Mouse (Mus musculus): ENCODE data around the gene Nfrkb. TPM values are rescaled to one million over a fixed set of nuclear protein-coding genes. Genes with fewer than 3 reads are reported as not detected.

Gene Nfrkb
- polyA plus RNA-seq, 1 experiment from 2014 or later, result 23.1 TPM

- no peak for DNase-seq (ENCODE audit: low spot score)
- no peaks in the 10 kb centered on the region; the same call in 1 of the 2 replicates for H3K9me3 ChIP-seq (replicated peaks)
- no peak overlapping the region for H3K4me3 ChIP-seq
- no peak overlapping the region for H3K27ac ChIP-seq
- no peaks in the 10 kb centered on the region for H3K27me3 ChIP-seq (ENCODE audit: low read depth, poor library complexity, severe bottlenecking)
- WGBS, result 84% methylated on average over 7 of the region's 7 CpGs
- H3K36me3 ChIP-seq, result no peaks in the 10 kb centered on the region
- no peaks in the 10 kb centered on the region; the same call in 1 of the 2 replicates for H3K4me1 ChIP-seq
Observed at GRCm38 (mm10) chr9:31432336-31432975, 46.5 kb downstream of the Nfrkb start.

- DNase-seq (ENCODE audit: low spot score), result no peak
- no peak overlapping the region for H3K27ac ChIP-seq
- no peaks in the 10 kb centered on the region for H3K27me3 ChIP-seq (ENCODE audit: low read depth, poor library complexity, severe bottlenecking)
- no peaks in the 10 kb centered on the region; the same call in 1 of the 2 replicates for H3K4me1 ChIP-seq
- H3K36me3 ChIP-seq, result no peaks in the 10 kb centered on the region
- no peak overlapping the region for H3K4me3 ChIP-seq
- WGBS, result 86% methylated on average over 3 of the region's 3 CpGs
- no peaks in the 10 kb centered on the region; the same call in 1 of the 2 replicates for H3K9me3 ChIP-seq (replicated peaks)
Observed at GRCm38 (mm10) chr9:31433431-31433830, 47.4 kb downstream of the Nfrkb start.

DNA sequence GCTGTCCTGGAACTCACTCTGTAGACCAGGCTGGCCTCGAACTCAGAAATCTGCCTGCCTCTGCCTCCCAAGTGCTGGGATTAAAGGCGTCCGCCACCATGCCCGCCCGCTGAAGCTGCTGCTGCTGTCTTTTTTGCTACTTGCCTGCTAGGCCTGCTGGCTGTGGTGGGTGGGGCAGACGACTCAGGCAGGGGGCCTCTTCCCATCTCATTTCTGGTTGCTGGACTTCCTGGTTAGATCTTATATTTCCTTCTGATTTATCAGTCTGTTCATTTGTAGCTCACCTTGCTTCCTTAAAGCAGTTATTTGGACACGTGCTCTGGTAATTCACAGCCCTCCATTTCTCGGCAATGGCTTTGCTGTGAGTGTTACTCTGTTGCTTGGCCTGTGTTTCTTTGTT lies 49.4 kb downstream of the Nfrkb start:
- no peak for DNase-seq (ENCODE audit: low spot score)
- H3K27ac ChIP-seq, result no peak overlapping the region
- no peaks in the 10 kb centered on the region for H3K36me3 ChIP-seq
- WGBS, result 90% methylated on average over 8 of the region's 8 CpGs
- no peaks in the 10 kb centered on the region; the same call in 1 of the 2 replicates for H3K9me3 ChIP-seq (replicated peaks)
- no peak overlapping the region for H3K4me3 ChIP-seq
- H3K4me1 ChIP-seq, result no peaks in the 10 kb centered on the region; the same call in 1 of the 2 replicates
- no peaks in the 10 kb centered on the region for H3K27me3 ChIP-seq (ENCODE audit: low read depth, poor library complexity, severe bottlenecking)

- H3K27me3 ChIP-seq (ENCODE audit: low read depth, poor library complexity, severe bottlenecking), result no peaks in the 10 kb centered on the region
- no peak overlapping the region for H3K4me3 ChIP-seq
- H3K27ac ChIP-seq, result no peak overlapping the region
- WGBS, result 85% methylated on average over 7 of the region's 7 CpGs
- no peaks in the 10 kb centered on the region; the same call in 1 of the 2 replicates for H3K9me3 ChIP-seq (replicated peaks)
- H3K36me3 ChIP-seq, result no peaks in the 10 kb centered on the region
- no peak for DNase-seq (ENCODE audit: low spot score)
- H3K4me1 ChIP-seq, result no peaks in the 10 kb centered on the region
Observed at GRCm38 (mm10) chr9:31437861-31438260, 51.9 kb downstream of the Nfrkb start.

DNA sequence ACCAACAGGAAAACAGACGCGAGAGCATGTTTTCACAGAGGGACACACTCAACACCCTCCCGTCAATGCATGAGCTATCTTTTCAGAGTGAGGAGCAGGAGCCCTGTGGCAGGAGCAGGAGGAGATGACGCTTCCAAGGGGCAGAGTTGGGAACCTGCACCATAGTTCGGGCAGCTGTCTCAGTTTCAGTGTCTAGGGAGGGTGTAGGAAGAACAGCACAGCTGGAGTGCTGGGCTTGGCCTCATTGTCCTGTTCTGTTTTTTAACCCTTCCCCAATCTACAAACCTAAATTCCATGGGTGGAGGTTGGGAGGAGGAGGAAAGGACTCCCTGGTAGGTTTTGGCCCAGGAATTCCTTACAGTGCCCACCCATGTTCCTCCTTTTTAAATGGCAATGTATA lies 52.8 kb downstream of the Nfrkb start:
- no peaks in the 10 kb centered on the region for H3K36me3 ChIP-seq
- DNase-seq (ENCODE audit: low spot score), result no peak
- no peak overlapping the region for H3K4me3 ChIP-seq
- no peaks in the 10 kb centered on the region for H3K27me3 ChIP-seq (ENCODE audit: low read depth, poor library complexity, severe bottlenecking)
- no peak overlapping the region for H3K27ac ChIP-seq
- H3K9me3 ChIP-seq (replicated peaks), result no peaks in the 10 kb centered on the region
- 66% methylated on average over 5 of the region's 5 CpGs for WGBS
- no peaks in the 10 kb centered on the region for H3K4me1 ChIP-seq

- Histone ChIP-seq H3K27me3 (ENCODE audit: low read depth, poor library complexity, severe bottlenecking) (no peaks in the 10 kb centered on the region), H3K36me3 (no peaks in the 10 kb centered on the region), H3K27ac (no peak overlapping the region), H3K9me3 (replicated peaks) (no peaks in the 10 kb centered on the region), H3K4me1 (peaks cover 2% of the 10 kb centered on the region; the same call in 1 of the 2 replicates), H3K4me3 (no peak overlapping the region)
- DNase-seq (ENCODE audit: low spot score), result no peak
- WGBS, result 83% methylated on average over 6 of the region's 6 CpGs
Observed at GRCm38 (mm10) chr9:31439341-31439740, 53.3 kb downstream of the Nfrkb start.

- no peak for DNase-seq (ENCODE audit: low spot score)
- no peak overlapping the region for H3K27ac ChIP-seq
- no peak overlapping the region for H3K4me3 ChIP-seq
- no peaks in the 10 kb centered on the region for H3K36me3 ChIP-seq
- 89% methylated on average over 5 of the region's 5 CpGs for WGBS
- H3K27me3 ChIP-seq (ENCODE audit: low read depth, poor library complexity, severe bottlenecking), result no peaks in the 10 kb centered on the region
- H3K4me1 ChIP-seq, result peaks cover 4% of the 10 kb centered on the region; the same call in 1 of the 2 replicates
- H3K9me3 ChIP-seq (replicated peaks), result no peaks in the 10 kb centered on the region
Observed at GRCm38 (mm10) chr9:31440366-31440765, 54.4 kb downstream of the Nfrkb start.

DNA sequence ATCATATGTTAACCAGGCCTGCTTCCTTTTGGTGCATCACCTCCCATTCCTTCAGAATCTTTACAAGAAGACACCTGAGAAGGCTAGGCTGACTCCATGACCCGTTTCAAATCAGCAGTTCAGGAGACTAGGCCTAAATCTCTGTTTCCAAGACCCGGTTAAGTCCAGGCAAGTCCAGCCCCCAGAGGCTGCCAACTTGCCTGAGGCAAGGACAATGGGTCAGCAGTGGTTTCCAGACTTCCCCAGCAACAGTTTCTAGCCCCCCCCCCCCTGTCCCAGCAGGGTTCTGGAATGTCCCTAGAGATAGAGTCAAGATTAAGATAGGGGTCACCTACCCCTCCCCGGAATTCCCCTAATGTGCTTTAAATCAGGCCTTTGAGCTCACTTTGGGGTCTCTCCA lies 55.5 kb downstream of the Nfrkb start:
- no peaks in the 10 kb centered on the region for H3K27me3 ChIP-seq (ENCODE audit: low read depth, poor library complexity, severe bottlenecking)
- peaks cover 7% of the 10 kb centered on the region for H3K4me1 ChIP-seq
- H3K36me3 ChIP-seq, result no peaks in the 10 kb centered on the region
- no peak for DNase-seq (ENCODE audit: low spot score)
- H3K9me3 ChIP-seq (replicated peaks), result no peaks in the 10 kb centered on the region
- no peak overlapping the region for H3K4me3 ChIP-seq
- 94% methylated on average over 3 of the region's 3 CpGs for WGBS
- H3K27ac ChIP-seq, result no peak overlapping the region

- Histone ChIP-seq H3K4me1 (peaks cover 7% of the 10 kb centered on the region), H3K27ac (no peak overlapping the region), H3K27me3 (ENCODE audit: low read depth, poor library complexity, severe bottlenecking) (no peaks in the 10 kb centered on the region), H3K36me3 (no peaks in the 10 kb centered on the region), H3K4me3 (no peak overlapping the region), H3K9me3 (replicated peaks) (no peaks in the 10 kb centered on the region)
- WGBS, result 84% methylated on average over 8 of the region's 8 CpGs
- no peak for DNase-seq (ENCODE audit: low spot score)
Observed at GRCm38 (mm10) chr9:31444236-31444635, 58.2 kb downstream of the Nfrkb start.

GRCm38 (mm10) chr9:31449145-31449772 lies 63.3 kb downstream of the Nfrkb start:
- Histone ChIP-seq H3K27me3 (ENCODE audit: low read depth, poor library complexity, severe bottlenecking) (no peaks in the 10 kb centered on the region), H3K4me3 (no peak overlapping the region), H3K36me3 (no peaks in the 10 kb centered on the region), H3K9me3 (replicated peaks) (no peaks in the 10 kb centered on the region), H3K4me1 (peaks cover 12% of the 10 kb centered on the region), H3K27ac (no peak overlapping the region)
- WGBS, result 89% methylated on average over 7 of the region's 7 CpGs
- DNase-seq (ENCODE audit: low spot score), result no peak

DNA sequence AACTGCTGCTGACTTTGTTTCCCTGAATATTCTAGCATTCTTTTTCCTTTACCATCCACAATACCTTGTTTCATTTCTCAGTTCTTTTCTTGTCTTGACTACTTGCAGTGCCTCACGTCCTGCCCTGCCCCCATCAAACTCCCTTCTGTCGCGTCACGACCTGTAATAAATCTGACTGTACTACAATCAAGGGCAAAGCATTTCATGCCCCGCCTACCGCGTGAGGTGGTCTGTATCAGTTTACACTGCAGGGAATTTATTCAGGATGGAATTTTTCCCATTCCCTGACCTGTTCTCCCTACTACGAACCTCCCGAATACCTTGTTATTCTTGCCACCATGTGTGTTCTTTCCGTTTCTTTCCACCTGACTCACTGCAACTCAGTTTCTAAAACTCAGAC lies 66.2 kb downstream of the Nfrkb start:
- peak; percentile 46 for DNase-seq (ENCODE audit: low spot score)
- H3K4me3 ChIP-seq, result no peak overlapping the region
- WGBS, result 57% methylated on average over 10 of the region's 10 CpGs
- no peaks in the 10 kb centered on the region for H3K36me3 ChIP-seq
- no peaks in the 10 kb centered on the region for H3K9me3 ChIP-seq (replicated peaks)
- no peaks in the 10 kb centered on the region for H3K27me3 ChIP-seq (ENCODE audit: low read depth, poor library complexity, severe bottlenecking)
- H3K27ac ChIP-seq, result no peak overlapping the region
- H3K4me1 ChIP-seq, result peaks cover 5% of the 10 kb centered on the region

DNA sequence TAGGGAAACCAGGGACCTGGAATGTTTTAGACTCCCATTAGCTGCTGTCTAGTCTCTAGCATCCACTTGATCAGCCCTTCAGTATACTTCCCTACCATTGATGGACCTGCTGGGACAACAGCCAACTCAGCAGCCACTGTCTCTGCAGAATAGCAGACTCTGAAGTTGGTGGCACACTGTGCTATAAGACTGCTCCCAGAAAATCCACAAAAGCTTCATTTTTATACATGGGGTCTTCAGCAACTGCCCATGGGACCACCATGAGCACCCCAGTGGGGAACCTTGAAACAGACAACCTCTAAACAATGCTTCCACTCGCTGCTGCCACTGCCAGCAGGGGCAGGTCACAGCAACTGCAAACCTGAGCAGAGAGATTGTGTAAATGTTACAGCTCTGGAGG lies 68.4 kb downstream of the Nfrkb start:
- H3K9me3 ChIP-seq (replicated peaks), result no peaks in the 10 kb centered on the region
- no peaks in the 10 kb centered on the region for H3K27me3 ChIP-seq (ENCODE audit: low read depth, poor library complexity, severe bottlenecking)
- no peak for DNase-seq (ENCODE audit: low spot score)
- no peaks in the 10 kb centered on the region for H3K36me3 ChIP-seq
- peaks cover 5% of the 10 kb centered on the region for H3K4me1 ChIP-seq
- H3K27ac ChIP-seq, result no peak overlapping the region
- no peak overlapping the region for H3K4me3 ChIP-seq
- 51% methylated on average over 1 of the region's 1 CpGs for WGBS

- DNase-seq (ENCODE audit: low spot score), result no peak
- no peak overlapping the region for H3K27ac ChIP-seq
- H3K36me3 ChIP-seq, result no peaks in the 10 kb centered on the region
- H3K4me1 ChIP-seq, result peaks cover 11% of the 10 kb centered on the region
- H3K4me3 ChIP-seq, result no peak overlapping the region
- H3K9me3 ChIP-seq (replicated peaks), result no peaks in the 10 kb centered on the region
- 52% methylated on average over 9 of the region's 9 CpGs for WGBS
- peaks cover 45% of the 10 kb centered on the region for H3K27me3 ChIP-seq (ENCODE audit: low read depth, poor library complexity, severe bottlenecking)
Observed at GRCm38 (mm10) chr9:31463190-31463589, 77.2 kb downstream of the Nfrkb start.

All from limb, embryonic 10.5 days (tissue).